Mouse (Mus musculus) ES-Bruce4 (cell line): Measurements from ENCODE around the gene BC049715.

Source experiments
- CTCF ChIP-seq: IDR thresholded peaks from one replicate; pipeline ENCODE4 v1.8.1; 2011; ENCODE audit warnings: low read depth, low read length
- EP300 ChIP-seq: IDR thresholded peaks from 2 replicates; pipeline ENCODE4 v1.6.1; 2011; ENCODE audit warnings: low read depth, low read length; ENCODE audit not compliant: insufficient read depth
- POLR2A ChIP-seq: IDR thresholded peaks from one replicate; pipeline ENCODE4 v1.8.1; 2011; ENCODE audit warnings: low read length; ENCODE audit not compliant: insufficient read depth

DNA sequence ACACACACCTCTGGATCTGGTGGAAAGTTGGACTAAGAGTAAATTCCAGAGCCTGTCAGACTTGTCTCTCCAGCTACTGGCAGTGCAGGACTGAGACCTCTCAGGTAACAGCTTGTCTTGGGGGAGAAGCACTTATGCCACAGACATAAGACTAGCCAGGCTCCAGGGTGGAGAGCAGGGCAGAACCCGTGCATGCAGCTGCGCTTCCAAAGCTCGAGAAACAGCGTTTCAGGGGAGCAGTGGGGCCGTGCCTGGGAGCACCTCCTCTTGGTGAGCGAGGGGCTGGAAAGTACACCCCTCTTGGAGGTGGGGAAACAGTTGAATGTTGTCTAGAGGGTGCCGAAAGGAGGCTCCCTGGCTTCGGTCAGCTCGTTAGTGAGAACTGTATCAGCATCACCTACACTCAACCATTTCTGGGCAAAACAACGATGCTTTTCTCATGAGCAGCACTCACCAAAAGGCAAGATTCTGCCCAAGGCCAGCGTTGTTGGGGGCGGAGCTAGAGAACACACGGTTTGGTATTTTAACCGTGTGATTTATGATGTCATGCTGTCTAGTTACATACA, 28.7 kb downstream of the BC049715 start:
- TF ChIP-seq CTCF (no peak), POLR2A (no peak), EP300 (no peak)
